Mouse (Mus musculus) lung, postnatal 0 days (tissue): ENCODE measurements around the gene Cd79a. TPM values are rescaled to one million over a fixed set of nuclear protein-coding genes. Genes with fewer than 3 reads are reported as not detected.

ENCODE experiments used
- ATAC-seq: fragments of 200-750 bp; cut with Nextera tagmentation; 2 replicates; pipeline ENCODE4 v1.8.0; 2017; ENCODE audit warnings: moderate library complexity
- DNase-seq: peaks from one replicate; pipeline ENCODE4 v3.0.0-alpha.2; 2016; ENCODE audit warnings: low spot score
- H3K27ac ChIP-seq: fragments of 300-500 bp; sonication (generic); 2 replicates; pipeline ENCODE4 v1.5.1; 2014; ENCODE audit warnings: antibody characterized with exemption, mild to moderate bottlenecking, low read length, mixed read lengths
- H3K27me3 ChIP-seq: fragments of 300-500 bp; sonication (generic); replicated peaks from 2 replicates; pipeline ENCODE4 v1.6.1; 2014; ENCODE audit warnings: low read length, mixed read lengths; ENCODE audit not compliant: insufficient read depth
- H3K36me3 ChIP-seq: fragments of 300-500 bp; sonication (generic); 2 replicates; pipeline ENCODE4 v1.6.1; 2014; ENCODE audit warnings: low read length, mixed read lengths; ENCODE audit not compliant: insufficient read depth
- H3K4me1 ChIP-seq: fragments of 300-500 bp; sonication (generic); 2 replicates; pipeline ENCODE4 v1.6.1; 2014; ENCODE audit warnings: antibody characterized with exemption, low read depth, low read length, mixed read lengths; ENCODE audit not compliant: insufficient read depth
- H3K4me2 ChIP-seq: fragments of 300-500 bp; sonication (generic); replicated peaks from 2 replicates; pipeline ENCODE4 v1.6.1; 2014; ENCODE audit warnings: low read depth, mild to moderate bottlenecking, low read length, moderate library complexity, mixed read lengths
- H3K4me3 ChIP-seq: fragments of 300-500 bp; sonication (generic); 2 replicates; pipeline ENCODE4 v1.5.1; 2014; ENCODE audit warnings: low read depth, low read length
- H3K9ac ChIP-seq: fragments of 300-500 bp; sonication (generic); replicated peaks from 2 replicates; pipeline ENCODE4 v1.6.1; 2014; ENCODE audit warnings: low read depth, mild to moderate bottlenecking
- H3K9me3 ChIP-seq: fragments of 300-500 bp; sonication (generic); 2 replicates; pipeline ENCODE4 v1.6.1; 2016; ENCODE audit warnings: low read length, mixed read lengths
- CTCF ChIP-seq: IDR thresholded peaks from 2 replicates; pipeline ENCODE4 v1.5.1; 2016; ENCODE audit warnings: antibody characterized with exemption, mild to moderate bottlenecking
- EP300 ChIP-seq: IDR thresholded peaks from 2 replicates; pipeline ENCODE4 v1.6.1; 2016; ENCODE audit warnings: antibody characterized with exemption, mild to moderate bottlenecking, control low read depth
- WGBS: fragments of 180-500 bp; shearing (Covaris S2); extraction: QIAGEN DNeasy Blood & Tissue Kit; methylation state at CpG from one replicate; pipeline ENCODE4 v1.1.7; 2014; 5-methylcytosine and 5-hydroxymethylcytosine counted together
- polyA plus RNA-seq: library from polyadenylated mRNA; unstranded; fragments of >200 nt; fragmentation: Nextera tagmentation; extraction: Ambion mirVana; gene quantifications from 2 replicates; pipeline ENCODE4 v1.2.1, GENCODE M21; 2015

Cd79a gene
- polyA plus RNA-seq, 1 experiment from 2014 or later: 3.2 TPM

GRCm38 (mm10) chr7:24869532-24870165 lies 27.5 kb upstream of the Cd79a start, which contains the start of the genes Lypd4 and Dmrtc2:
Gene Lypd4, minus strand, starts transcription at chr7:24869941.
Gene Dmrtc2, plus strand, starts transcription at chr7:24870057.
- Histone ChIP-seq H3K27ac (no peak within 1 kb of the TSS), H3K9me3 (no peaks in the 10 kb centered on the region), H3K4me1 (no peaks in the 10 kb centered on the region), H3K9ac (no peak within 1 kb of the TSS), H3K27me3 (no peaks in the 10 kb centered on the region), H3K4me3 (no peak within 1 kb of the TSS), H3K36me3 (no peaks in the 10 kb centered on the region), H3K4me2 (no peak within 1 kb of the TSS)
- ATAC-seq (no peak), DNase-seq (no peak)
- TF ChIP-seq EP300: no peak
- no peak for TF ChIP-seq CTCF
- WGBS: 47% methylated on average over 38 of the region's 41 CpGs

- no peak overlapping the region for H3K4me2 ChIP-seq
- H3K9ac ChIP-seq: no peak overlapping the region
- H3K4me1 ChIP-seq: no peaks in the 10 kb centered on the region
- no peak for TF ChIP-seq EP300
- H3K4me3 ChIP-seq: no peak overlapping the region
- H3K36me3 ChIP-seq: no peaks in the 10 kb centered on the region
- ATAC-seq (no peak), DNase-seq (no peak)
- no peaks in the 10 kb centered on the region for H3K9me3 ChIP-seq
- WGBS: 60% methylated on average over 3 of the region's 3 CpGs
- no peaks in the 10 kb centered on the region for H3K27me3 ChIP-seq
- no peak overlapping the region for H3K27ac ChIP-seq
Observed at GRCm38 (mm10) chr7:24877588-24877987, 19.6 kb upstream of the Cd79a start.

- DNase-seq: no peak
- 42% methylated on average over 2 of the region's 2 CpGs for WGBS
- no peaks in the 10 kb centered on the region for H3K27me3 ChIP-seq
- H3K4me3 ChIP-seq: no peak overlapping the region
- no peak overlapping the region for H3K9ac ChIP-seq
- no peak overlapping the region for H3K27ac ChIP-seq
- H3K9me3 ChIP-seq: no peaks in the 10 kb centered on the region
- H3K36me3 ChIP-seq: no peaks in the 10 kb centered on the region
- TF ChIP-seq CTCF: no peak
- no peak for TF ChIP-seq EP300
- no peak for ATAC-seq
- no peak overlapping the region for H3K4me2 ChIP-seq
- H3K4me1 ChIP-seq: no peaks in the 10 kb centered on the region
Observed at GRCm38 (mm10) chr7:24879620-24880019, 17.6 kb upstream of the Cd79a start.

- Histone ChIP-seq H3K4me1 (peaks cover 22% of the 10 kb centered on the region), H3K36me3 (peaks cover 17% of the 10 kb centered on the region; the same call in 1 of the 2 replicates), H3K4me3 (no peak overlapping the region), H3K4me2 (no peak overlapping the region), H3K27me3 (no peaks in the 10 kb centered on the region), H3K27ac (no peak overlapping the region), H3K9me3 (no peaks in the 10 kb centered on the region), H3K9ac (no peak overlapping the region)
- DNase-seq (no peak), ATAC-seq (no peak)
- WGBS: 88% methylated on average over 9 of the region's 9 CpGs
- TF ChIP-seq EP300 (no peak), CTCF (no peak)
Observed at GRCm38 (mm10) chr7:24882416-24883199, 14.6 kb upstream of the Cd79a start.

GRCm38 (mm10) chr7:24883896-24884692 lies 13.1 kb upstream of the Cd79a start, which contains the start of gene Rps19:
Gene Rps19, plus strand, starts transcription at chr7:24884371.
- H3K9me3 ChIP-seq: no peaks in the 10 kb centered on the region
- peaks cover 25% of the 10 kb centered on the region for H3K36me3 ChIP-seq

More at GRCm38 (mm10) chr7:24883896-24884692, 13.1 kb upstream of the Cd79a start, which contains the start of gene Rps19:
- Histone ChIP-seq H3K4me1 (peaks cover 22% of the 10 kb centered on the region), H3K4me2 (peak within 1 kb of the TSS; percentile 58), H3K9ac (peak within 1 kb of the TSS; percentile 98), H3K27ac (peak within 1 kb of the TSS; percentile 96), H3K4me3 (peak within 1 kb of the TSS; percentile 89), H3K27me3 (no peaks in the 10 kb centered on the region)
- TF ChIP-seq EP300 (peak; percentile 92), CTCF (peak; percentile 68)
- DNase-seq (peak; percentile 100), ATAC-seq (peak; percentile 95)
- under 1% methylated on average over 57 of the region's 57 CpGs for WGBS
